Mouse (Mus musculus): ENCODE measurements at regions not wholly inside any gene's neighbourhood (a gene's known extent, or its start where the extent isn't known, plus 50 kb on each side); places are given as distances from the start of the nearest gene placed in this dataset.

DNA sequence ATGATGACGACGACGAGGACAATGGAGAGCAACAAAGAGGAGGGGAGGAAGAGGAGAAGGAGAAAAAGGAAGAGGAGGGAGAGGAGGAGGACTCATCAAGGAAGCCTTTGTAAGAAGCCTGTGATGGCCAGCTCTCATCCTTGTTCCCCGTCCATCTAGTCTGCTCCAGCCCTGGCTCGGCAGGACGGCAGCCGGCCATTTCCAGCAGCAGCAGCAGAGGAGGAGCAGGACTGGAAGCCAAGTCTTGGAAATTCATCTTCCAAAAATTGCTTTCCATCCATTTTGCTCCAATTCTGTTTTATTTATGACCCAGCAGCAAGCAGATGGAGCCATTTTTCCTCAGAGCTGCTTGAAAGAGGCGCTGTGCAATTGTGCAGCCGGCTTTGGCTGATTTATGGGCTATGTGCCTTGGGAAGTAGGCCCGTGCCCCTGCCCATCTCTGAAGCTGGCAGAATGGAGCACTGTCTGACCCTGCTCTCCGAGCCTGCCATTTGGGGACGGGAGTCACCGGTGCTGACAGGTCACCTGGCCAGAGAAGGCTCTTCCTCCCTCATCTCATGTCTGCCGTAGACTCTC, 231.2 kb upstream of the N4bp1 start:
- no peak for DNase-seq (ENCODE audit: low spot score)

DNA sequence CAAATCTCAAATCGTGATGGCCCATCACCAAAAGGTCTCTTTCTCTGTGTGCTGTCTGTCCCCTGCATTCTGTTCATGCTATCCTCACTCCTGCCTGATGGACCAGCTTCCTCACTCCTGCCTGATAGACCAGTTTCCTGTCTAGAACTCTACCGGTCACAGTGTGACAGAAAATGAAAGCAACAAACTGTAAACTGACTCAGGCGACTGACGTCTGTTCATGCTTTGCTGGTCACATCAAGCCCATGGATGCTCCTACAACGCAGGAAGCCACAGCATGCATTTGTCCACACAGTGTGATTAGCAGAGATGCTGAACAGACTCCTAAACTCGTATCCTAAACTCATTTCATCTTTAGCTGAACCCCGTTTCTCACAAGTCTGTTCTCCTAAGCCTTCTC, 227.3 kb upstream of the N4bp1 start:
- no peak for DNase-seq (ENCODE audit: low spot score)

DNA sequence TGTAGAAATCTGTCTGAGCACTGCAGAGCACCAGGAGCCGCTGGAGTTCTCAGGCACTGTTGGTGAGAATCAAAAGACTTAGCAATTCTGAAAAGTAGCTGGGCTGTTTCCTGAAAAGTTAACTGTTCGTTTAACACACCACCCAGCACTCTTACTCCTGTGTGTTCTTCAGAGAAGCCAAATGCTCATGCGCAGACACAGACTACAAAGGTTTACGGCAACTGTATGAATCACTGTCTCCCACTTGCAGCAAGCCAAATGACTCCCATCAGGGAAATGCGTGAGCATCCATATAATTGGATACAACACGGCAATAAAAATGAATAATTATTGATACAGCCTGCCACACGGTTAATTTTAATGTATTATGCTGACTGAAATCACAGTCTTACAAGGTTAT, 220.0 kb upstream of the N4bp1 start:
- no peak for DNase-seq (ENCODE audit: low spot score)

DNA sequence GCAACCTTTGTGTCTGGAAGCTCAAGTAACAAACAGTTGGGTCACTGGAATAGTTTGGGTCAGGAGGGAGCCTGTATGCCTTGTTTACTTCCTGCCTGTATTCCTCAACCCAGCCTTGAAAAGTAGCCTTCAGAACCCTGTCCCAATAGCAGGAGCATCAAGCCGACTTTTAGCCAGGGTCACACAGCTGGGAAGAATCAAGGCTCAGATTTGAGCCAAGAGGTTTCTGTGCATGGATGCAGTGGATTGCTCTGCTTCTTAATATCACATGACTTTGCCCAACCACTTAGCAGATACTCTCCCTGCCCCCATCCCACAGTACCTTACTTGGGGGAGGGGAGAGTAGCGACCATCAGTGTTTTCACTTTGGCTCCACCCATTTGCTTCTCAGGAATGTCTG, 210.2 kb upstream of the N4bp1 start:
- no peak for DNase-seq (ENCODE audit: low spot score)

DNA sequence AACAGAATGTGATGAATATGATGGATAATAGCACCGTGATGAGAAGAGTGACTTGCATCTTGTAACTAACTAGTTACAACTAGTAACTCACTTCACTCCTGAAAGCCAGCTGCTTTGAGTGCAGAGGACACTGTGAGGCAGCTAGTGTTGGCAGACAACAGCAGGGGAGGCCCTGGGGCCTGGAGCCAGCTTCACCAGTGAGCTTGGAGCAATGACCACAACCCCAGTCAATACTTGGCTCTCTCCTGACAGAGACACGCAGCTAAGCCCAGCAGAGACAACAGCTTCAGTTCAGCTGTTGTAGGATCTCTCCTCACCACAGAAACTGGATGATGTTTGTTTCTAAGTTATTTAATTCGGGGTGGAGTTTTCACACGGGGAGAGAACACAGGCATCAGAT, 209.6 kb upstream of the N4bp1 start:
- no peak for DNase-seq (ENCODE audit: low spot score)

DNA sequence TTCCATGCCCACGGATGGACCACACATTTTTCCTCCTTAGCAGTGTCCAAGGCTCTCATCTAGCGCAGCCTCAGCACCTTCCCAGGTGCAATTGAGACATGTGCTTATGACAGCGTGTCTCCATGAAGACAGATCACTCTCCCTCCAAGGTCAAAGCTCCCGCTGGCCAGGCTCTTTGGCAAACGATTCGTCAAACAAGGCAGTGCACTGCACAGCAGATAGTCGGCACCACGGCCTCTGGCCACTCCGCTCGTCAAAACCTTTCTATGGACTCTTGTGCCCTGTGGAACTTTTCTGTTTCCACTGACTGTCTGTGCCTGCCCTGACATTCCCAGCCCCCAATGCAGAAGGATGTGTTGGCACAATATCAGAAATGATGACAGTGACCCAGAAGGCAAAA, 208.7 kb upstream of the N4bp1 start:
- DNase-seq (ENCODE audit: low spot score) = no peak

DNA sequence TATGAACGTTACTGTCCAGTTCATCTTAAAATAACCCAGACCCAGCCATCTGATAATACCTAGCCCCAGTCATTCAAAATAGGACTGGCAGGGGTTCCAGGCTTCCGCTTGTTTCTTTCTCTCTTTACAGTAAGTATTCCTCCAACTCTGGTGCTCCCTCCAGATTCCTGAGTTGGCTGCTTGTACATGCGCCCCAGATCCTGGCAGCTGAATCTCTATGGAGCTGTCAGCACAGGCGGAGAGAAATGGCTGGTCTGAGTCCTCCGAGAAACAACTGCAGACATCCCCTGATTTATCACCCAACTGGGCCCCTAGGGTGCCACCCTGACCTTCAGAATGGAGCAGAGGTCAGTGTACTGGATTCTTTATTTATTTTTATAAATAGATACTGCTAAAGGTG, 208.0 kb upstream of the N4bp1 start:
- no peak for DNase-seq (ENCODE audit: low spot score)

DNA sequence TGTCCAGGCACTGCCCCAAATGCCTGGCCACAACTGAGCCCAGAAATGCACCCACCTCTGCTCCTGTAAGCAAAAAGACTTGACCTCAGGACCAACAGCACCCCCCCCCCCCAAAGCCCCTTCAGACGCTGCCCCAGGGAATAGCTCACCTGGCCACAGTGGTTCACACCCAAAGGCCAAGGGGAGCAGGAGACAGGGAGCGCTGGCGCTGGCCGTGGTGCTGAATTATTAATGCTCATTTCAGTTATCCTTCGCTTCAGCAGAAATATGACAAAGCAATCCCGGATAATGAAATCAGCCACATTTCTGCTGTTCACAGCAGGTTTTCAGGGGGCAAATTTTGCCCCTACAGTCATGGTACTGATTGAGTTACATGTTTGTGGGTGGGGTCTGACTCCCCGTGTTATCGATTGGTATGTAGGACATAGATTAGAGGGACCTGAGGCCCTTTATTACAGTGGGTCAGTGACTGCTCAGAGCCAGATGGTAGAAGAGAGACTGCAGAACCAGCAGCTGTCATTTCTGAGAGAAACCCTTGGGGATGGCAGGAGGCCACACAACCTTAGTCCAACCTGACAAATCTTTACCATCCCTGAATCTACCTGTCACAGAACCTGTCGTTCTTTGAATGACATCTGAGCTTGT, 202.5 kb upstream of the N4bp1 start:
- peak; percentile 43 for DNase-seq (ENCODE audit: low spot score)

DNA sequence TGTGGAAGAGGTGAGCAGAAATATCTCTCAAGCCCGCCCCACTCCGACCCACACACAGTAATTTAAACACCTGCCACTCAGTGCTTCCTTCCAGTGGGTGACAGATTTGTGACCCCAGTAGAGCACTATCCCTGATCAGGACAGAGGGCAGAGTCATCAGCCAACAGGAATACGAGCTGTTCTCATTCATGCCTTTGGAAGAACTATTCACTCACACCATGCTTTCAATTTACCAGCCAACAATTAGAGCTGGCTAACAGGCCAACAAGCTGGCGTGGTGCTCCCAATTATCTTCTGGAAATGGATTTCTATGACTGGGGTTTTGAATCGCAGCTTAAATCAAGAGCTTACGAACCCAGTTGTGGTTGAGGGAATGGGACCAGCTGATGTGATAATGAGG, 193.2 kb upstream of the N4bp1 start:
- DNase-seq (ENCODE audit: low spot score) = no peak

DNA sequence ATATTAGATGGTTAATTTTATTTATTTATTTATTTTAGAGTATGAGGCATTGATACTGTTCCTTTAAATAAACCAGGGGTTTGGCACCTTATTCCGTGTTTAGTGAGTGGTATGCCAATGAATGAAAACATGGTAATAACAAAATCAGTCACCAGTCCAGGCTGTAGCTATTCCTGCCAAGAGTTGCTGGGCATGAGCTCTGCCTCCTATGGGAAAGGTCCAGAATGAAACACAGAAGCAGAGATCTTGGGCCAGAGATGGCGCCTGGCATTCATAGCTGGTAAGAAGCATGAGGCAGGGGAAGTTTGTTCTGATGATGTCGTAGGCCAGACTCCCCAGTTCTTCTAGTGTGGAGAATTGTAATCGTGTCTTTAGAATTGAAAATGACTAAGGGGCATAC, 190.9 kb upstream of the N4bp1 start:
- DNase-seq (ENCODE audit: low spot score) = no peak

DNA sequence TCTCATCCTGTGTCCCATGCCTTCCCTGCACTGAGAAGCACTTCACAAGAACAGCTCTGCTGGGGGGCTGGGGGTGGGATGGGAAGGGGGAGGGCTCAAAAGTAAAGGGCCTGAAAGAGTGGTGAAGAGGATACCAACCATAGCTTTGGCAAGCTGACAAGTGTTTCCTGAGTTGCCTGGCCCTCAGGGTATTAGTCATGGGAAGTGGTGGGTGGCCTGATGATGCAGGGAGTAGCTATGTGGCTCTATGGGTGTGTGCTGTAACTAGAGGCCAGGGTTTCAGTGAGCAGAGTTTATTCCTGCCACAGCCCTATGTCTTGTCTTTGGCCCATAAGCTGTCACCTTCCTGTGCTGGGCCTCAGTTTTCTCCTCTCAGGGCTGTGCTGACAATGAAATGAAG, 186.2 kb upstream of the N4bp1 start:
- no peak for DNase-seq (ENCODE audit: low spot score)

DNA sequence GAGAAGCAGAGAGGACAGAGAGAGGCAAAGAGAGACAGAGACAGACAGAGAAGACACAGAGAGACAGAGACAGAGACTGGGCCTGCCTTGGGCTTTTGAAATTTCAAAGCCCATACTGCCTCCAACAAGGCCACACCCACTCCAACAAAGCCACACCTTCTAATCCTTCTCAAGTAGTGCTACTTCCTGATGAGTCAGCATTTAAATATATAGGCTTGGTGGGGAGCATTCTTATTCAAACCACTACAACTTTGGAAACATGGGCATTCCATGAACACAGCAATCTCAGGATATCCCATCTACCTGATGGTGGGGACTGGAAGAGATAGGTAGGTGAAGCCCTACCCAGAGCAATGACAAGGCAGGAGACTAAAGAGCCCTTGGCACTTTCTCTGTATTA, 182.0 kb upstream of the N4bp1 start:
- no peak for DNase-seq (ENCODE audit: low spot score)

DNA sequence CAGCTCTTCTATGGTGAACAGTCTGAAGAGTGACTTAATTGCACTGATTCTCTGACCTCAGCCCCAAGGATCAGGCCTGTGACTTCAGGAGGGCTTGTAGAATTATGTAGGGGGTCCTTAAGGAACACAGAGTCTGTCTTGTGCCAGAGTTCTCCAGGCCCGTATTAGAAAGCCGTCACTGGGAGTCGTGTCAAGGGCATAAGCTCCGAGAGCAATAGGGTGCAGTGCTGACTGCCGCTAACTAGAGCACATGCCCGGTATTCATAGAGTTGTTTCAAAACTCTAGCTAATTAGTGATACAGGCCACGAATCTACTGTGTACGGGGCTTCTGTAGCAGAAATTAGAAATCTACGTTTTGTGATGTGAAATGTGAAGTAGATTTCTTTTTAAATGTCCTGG, 179.7 kb upstream of the N4bp1 start:
- DNase-seq (ENCODE audit: low spot score) = no peak

DNA sequence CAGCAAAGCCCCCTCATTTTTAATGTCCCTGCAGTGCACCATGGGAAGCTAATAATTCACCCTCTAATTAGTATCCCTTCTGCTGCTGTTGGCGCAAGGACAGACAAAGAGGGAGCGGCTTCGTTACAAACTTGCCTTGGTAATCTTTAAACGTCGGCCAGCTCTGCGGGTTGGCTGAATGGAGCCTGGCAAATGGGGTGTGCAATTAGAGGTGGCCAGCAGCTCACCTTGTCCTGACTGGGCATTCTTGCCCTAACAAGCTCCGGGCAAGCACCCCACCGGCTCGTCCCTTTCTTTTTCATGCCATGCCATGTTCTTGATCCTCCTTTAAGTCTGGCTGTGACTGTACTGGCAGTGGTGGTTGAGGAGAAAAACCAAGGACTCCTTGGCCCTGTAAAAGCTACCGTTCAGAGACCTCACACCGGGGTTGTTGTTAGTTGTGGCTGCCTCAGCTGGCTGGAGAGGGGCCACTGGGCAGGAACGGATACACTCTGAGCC, 179.2 kb upstream of the N4bp1 start:
- no peak for DNase-seq (ENCODE audit: low spot score)

DNA sequence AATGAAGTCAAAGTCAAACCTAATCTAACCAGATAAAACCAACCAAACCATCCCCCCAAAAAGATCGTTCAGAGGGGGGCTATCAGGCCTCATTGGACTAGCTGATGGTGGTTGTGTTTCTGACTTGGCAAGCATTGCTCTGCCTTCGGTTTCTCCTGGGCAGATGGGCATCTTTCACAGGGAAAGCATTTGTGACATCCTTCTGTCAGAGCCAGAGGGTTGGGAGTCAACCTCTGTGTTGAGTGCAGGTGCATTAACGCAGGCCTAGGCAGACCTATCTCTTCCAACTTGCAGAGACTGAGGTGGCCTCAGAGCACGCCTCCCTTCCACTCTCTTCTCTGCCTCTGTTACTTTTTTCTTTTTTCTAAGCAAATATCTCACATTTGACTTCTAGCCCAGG, 178.5 kb upstream of the N4bp1 start:
- DNase-seq (ENCODE audit: low spot score) = no peak

DNA sequence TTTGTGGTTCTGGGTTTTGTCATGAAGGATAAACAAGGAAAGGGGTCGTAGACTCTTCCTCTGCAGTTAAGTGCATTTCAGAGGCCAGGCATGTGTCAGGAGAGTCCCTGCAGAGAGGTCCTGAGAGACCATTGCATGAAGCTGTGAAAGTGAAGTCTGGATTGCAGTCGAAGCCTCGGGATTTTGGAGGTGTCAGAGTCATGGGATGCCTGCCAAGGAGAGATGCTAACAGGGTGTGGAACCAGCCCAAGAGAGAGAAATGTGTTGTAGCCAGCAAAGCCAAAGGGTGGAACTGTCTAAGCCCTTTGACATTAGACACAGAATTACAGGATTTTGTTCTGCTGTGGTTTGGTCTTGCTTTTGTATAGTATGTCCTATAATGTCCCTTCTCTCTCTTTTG, 164.7 kb upstream of the N4bp1 start:
- DNase-seq (ENCODE audit: low spot score) = no peak

DNA sequence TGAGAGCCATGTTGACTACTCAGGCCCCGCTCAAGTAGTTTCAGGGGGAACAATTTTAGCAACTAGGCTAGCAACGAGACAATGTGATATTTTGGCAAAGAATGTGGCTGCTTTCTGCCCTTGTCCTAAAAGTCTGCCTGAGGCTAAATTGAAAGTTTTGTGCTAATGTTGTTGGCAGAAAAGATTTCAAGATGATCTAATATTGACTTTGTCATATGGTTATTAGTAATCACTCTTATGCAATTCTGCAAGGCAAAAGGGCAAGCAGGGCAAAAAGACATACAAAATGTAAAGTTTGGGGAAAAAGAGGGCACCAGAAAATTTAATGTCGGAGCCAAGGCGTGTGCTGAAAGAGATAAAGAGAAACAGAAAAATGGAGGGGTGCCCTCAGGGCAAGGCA, 164.1 kb upstream of the N4bp1 start:
- no peak for DNase-seq (ENCODE audit: low spot score)

DNA sequence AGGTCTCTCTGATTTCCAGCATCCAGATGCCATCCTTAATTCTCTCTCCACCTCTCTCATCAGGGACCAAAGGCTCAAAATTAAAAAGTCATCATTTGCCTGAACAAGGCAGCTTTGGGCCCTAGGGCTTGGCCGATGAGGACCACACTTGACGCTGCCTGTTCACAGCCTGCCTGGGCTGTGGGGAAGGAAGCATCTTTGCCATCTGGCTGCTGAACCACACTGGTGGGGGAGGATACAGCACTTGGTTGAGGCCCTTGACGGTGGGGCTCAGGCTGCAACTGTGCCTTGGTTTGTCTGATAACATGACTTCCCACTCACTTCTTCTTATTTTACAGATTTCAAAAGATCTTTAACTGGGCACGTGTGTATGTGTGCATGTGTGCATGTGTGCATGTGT, 161.5 kb upstream of the N4bp1 start:
- DNase-seq (ENCODE audit: low spot score) = no peak

DNA sequence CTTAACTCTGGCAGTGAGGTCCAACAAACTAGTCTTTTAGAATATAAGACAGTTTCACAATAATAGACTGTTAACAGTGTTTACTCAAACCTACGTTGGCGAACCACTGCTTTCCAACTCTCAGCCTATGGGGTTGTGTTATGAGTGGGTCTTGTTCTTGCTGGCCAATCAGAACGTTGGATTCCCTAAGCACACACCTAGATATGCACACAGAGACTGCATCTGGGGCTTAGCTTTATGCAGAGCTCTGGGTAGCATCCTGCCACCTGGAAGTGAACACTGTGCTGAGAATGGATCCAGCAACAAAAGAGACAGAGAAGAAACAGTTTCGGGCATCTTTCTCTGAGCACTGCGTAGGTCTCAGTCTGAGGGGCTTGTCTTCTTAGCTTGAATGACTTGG, 158.0 kb upstream of the N4bp1 start:
- DNase-seq (ENCODE audit: low spot score) = no peak

DNA sequence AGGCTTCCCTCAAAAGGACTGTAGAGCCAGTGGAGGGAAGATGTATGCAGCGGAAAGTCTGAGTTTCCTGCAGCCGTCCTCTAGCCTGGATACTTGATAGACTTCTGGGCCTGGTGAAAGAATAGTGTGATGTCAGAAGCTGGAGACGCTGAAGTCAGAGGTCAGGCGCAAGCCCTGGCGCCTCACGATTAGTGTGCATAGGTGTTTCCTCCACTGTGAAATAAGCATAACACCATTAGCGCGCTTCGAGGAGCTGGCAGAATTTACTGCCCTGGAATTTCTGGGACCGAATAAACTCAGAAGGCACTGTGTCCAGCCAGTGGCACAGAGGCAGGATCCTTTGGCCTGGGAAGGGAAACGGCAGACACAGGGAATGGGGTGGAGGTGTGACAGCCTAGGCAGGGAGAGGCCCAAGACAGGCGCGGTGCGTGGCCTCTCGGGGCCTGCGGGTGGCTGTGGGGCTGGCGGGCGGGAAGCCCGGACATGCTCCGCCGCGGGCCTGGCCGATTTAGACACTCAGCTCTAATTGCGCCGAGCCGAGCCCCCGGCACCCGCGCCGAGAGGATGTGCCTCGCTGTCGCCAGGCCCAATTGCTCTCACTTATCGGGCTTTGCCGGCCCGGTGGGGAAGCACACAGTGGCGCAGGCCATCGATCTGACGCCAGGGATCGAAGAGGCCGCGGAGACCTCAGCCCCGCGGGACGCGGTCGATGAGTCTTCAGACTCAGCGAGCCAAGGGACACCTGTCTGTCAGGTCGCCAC, 152.7 kb upstream of the N4bp1 start:
- peak; percentile 17 for DNase-seq (ENCODE audit: low spot score)

DNA sequence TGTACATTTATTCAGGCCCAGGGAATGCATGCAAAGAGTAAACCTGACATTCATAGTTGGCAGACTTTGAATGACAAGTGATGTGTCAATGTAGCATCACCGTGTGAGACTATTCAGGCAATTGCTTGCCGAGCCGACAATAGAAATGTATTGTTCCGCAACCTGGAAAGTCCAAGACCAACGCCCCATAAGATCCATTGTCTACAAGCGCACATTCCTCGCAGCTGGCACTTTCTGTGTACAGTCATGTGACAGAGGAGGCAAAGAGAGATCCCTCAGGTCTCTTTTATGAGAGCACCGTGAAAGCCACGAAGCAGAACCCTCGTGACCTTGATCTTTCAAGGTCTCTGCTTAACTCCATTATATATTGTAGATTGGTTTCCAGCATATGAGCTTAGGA, 150.9 kb upstream of the N4bp1 start:
- DNase-seq (ENCODE audit: low spot score) = no peak

DNA sequence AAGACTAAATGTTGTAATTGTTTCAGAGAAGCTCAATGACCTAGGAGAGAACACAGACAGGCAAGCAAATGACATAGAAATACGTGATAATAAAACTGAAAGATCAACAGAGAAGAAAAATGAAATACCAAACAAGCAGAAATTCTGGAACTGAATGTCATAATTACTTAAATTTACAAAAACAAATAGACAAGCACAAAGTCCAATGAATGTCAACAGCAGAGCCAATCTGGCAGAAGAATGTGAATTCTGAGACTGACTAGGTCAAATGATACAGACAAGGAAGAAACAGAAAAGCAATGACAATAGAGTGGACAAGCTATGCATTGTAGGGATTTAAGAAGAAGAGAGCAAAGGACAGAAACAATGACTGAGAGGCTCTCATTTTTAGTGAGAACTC, 143.1 kb upstream of the N4bp1 start:
- DNase-seq (ENCODE audit: low spot score) = no peak

DNA sequence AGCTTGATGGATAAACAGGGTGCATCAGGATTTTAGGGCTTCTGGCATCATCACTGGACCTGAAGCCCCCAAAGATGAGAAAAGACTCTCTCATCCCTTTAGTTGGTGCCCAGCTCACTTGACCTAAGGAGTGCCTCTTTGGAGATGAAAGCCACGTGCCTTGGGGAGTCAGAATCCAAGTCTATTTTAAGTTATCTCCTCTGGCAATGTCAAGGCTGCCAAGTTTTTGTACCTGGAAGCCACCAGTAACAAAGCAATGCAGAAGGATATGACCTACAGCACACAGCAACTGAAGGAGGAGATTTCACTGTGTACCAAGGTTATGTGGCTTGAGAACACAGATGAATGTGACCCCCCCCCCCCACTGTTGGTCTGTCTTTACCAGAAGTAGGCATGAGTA, 140.9 kb upstream of the N4bp1 start:
- DNase-seq (ENCODE audit: low spot score) = no peak

DNA sequence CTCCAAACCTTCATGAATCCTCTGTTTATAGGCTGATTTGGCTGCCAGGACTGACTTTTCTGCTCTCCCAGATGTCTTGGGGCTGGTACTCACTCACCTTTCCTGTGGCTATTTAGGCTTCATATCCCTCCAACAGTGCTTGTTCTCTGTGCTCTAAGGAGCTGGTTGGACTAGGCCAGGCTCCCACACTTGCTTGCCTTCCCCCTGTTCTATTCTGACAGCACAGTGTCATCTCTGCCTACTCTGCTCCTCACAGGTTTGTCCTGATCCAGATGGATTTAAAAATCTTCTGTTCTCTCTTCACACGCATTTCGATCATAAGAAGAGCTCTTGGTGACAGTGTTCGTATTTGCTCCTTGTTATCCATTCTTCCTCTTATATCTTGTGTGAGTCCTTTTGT, 134.7 kb upstream of the N4bp1 start:
- no peak for DNase-seq (ENCODE audit: low spot score)

All from yolk sac, embryonic 10.5 days (tissue).